Mouse (Mus musculus) hindbrain, embryonic 12.5 days (tissue): ENCODE data around the gene Asb6. TPM values are rescaled to one million over a fixed set of nuclear protein-coding genes. Genes with fewer than 3 reads are reported as not detected.
A peak's percentile ranks its signal among the peaks of the same experiment; 100 is the strongest.

Experiments used
- ATAC-seq: fragments of 200-750 bp; cut with Nextera tagmentation; 2 replicates; pipeline ENCODE4 v1.8.0; 2017; ENCODE audit warnings: moderate TSS enrichment; ENCODE audit not compliant: low FRiP score
- H3K27ac ChIP-seq: fragments of 300-500 bp; sonication (generic); 2 replicates; pipeline ENCODE4 v1.5.1; 2016; ENCODE audit warnings: mild to moderate bottlenecking
- H3K27me3 ChIP-seq: fragments of 300-500 bp; sonication (generic); 2 replicates; pipeline ENCODE4 v1.6.1; 2016; ENCODE audit warnings: mild to moderate bottlenecking
- H3K36me3 ChIP-seq: fragments of 300-500 bp; sonication (generic); 2 replicates; pipeline ENCODE4 v1.6.1; 2016; ENCODE audit warnings: mild to moderate bottlenecking
- H3K4me1 ChIP-seq: fragments of 300-500 bp; sonication (generic); 2 replicates; pipeline ENCODE4 v1.6.1; 2016
- H3K4me2 ChIP-seq: fragments of 300-500 bp; sonication (generic); replicated peaks from 2 replicates; pipeline ENCODE4 v1.6.1; 2016; ENCODE audit warnings: mild to moderate bottlenecking
- H3K4me3 ChIP-seq: fragments of 300-500 bp; sonication (generic); 2 replicates; pipeline ENCODE4 v1.5.1; 2016; ENCODE audit warnings: mild to moderate bottlenecking
- H3K9ac ChIP-seq: fragments of 300-500 bp; sonication (generic); 2 replicates; pipeline ENCODE4 v1.6.1; 2016; ENCODE audit warnings: mild to moderate bottlenecking, moderate library complexity
- H3K9me3 ChIP-seq: fragments of 300-500 bp; sonication (generic); replicated peaks from 2 replicates; pipeline ENCODE4 v1.6.1; 2016; ENCODE audit warnings: mild to moderate bottlenecking
- WGBS: fragments of 180-500 bp; shearing (Covaris S2); methylation state at CpG from one replicate; pipeline ENCODE4 v1.1.7; 2016; 5-methylcytosine and 5-hydroxymethylcytosine counted together
- polyA plus RNA-seq: library from polyadenylated mRNA; unstranded; fragments of >200 nt; fragmentation: Nextera tagmentation; extraction: Ambion mirVana; gene quantifications from 2 replicates; pipeline ENCODE4 v1.2.1, GENCODE M21; 2016

Gene Asb6
- polyA plus RNA-seq, 1 experiment from 2014 or later = 40.6 TPM

DNA sequence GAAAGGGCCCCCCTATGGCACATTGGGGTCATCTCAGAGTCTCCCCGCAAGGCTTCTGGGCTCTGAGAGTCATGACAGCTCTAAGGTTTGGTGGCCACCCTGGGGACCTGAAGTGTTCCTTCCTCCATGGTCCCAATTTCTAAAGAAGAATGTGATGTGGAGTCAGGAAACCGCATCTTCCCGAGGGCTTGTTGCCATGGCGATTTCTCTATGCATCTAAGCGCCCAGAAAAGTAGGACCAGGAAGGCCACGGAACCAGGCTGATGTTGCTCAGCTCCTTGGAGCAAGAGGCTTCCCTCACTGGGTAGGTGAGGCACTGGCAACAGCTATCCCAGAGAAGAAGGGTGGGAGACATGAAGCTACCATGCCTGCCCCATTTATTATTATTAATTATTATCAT is 26.9 kb upstream of the Asb6 start:
- no peak overlapping the region for H3K4me3 ChIP-seq
- no peak overlapping the region for H3K27ac ChIP-seq
- no peaks in the 10 kb centered on the region for H3K36me3 ChIP-seq
- no peak overlapping the region for H3K4me2 ChIP-seq
- 55% methylated on average over 6 of the region's 6 CpGs for WGBS
- H3K27me3 ChIP-seq = 0 out of 2 replicates have a peak, but pooled peaks cover 4% of the 10 kb centered on the region
- H3K4me1 ChIP-seq = peaks cover 29% of the 10 kb centered on the region
- H3K9ac ChIP-seq = no peak overlapping the region
- no peaks in the 10 kb centered on the region for H3K9me3 ChIP-seq
- no peak for ATAC-seq

GRCm38 (mm10) chr2:30852771-30853313 is 22.7 kb upstream of the Asb6 start:
- Histone ChIP-seq H3K27me3 (0 out of 2 replicates have a peak, but pooled peaks cover 4% of the 10 kb centered on the region), H3K4me2 (no peak overlapping the region), H3K4me1 (peaks cover 39% of the 10 kb centered on the region), H3K27ac (no peak overlapping the region), H3K9ac (no peak overlapping the region), H3K9me3 (no peaks in the 10 kb centered on the region), H3K36me3 (no peaks in the 10 kb centered on the region), H3K4me3 (no peak overlapping the region)
- 39% methylated on average over 20 of the region's 20 CpGs for WGBS
- no peak for ATAC-seq

- WGBS = 55% methylated on average over 6 of the region's 6 CpGs
Observed at GRCm38 (mm10) chr2:30850581-30850980, 20.4 kb upstream of the Asb6 start.

DNA sequence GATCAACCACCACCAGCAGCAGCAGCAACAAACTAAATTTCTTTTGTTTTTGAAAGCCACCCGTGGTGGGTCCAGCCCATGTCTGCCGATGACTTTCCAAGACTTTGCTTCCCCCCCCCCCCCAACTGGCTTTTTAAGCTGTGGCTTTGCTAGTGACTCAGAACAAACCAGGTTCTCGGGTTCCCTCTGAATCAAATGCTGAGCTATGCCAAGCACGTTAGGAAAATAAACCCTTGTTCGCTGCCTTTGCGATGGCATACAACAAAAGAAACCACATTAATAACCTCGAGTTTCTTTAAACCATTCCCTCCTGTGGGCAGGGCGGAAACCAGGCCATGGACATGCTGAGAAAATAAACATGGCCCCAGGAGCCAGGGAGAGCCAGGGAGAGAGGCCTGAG is 18.1 kb upstream of the Asb6 start:
- Histone ChIP-seq H3K4me2 (no peak overlapping the region), H3K9me3 (no peaks in the 10 kb centered on the region), H3K36me3 (no peaks in the 10 kb centered on the region), H3K4me3 (no peak overlapping the region), H3K27ac (no peak overlapping the region), H3K4me1 (peaks cover 44% of the 10 kb centered on the region), H3K9ac (no peak overlapping the region), H3K27me3 (peaks cover 40% of the 10 kb centered on the region)
- WGBS = 50% methylated on average over 8 of the region's 8 CpGs
- no peak for ATAC-seq

More at GRCm38 (mm10) chr2:30850581-30850980, 20.4 kb upstream of the Asb6 start:
- Histone ChIP-seq H3K36me3 (no peaks in the 10 kb centered on the region), H3K9me3 (no peaks in the 10 kb centered on the region), H3K4me1 (peaks cover 50% of the 10 kb centered on the region), H3K4me3 (no peak overlapping the region), H3K9ac (no peak overlapping the region), H3K27ac (no peak overlapping the region), H3K27me3 (peaks cover 21% of the 10 kb centered on the region), H3K4me2 (no peak overlapping the region)
- no peak for ATAC-seq

DNA sequence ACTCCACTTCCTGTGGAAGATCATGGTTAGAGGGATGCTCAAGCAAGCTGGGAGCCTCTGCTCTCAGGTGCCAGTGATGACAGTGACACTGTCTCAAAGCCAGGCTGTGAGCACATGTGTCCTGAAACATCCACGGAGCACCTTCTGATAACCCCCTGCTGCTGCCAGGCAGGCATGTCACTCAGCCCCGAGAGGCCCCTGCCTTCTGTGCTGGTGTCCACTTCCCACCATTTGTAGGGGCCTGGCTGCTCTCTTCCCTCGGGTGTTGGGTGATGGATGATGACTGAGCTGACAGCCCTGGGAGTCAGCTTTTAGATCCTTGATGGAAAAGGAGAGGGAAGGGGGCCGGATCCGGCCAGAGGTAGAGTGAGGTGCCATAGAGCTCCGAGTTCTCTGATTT is 16.6 kb upstream of the Asb6 start:
- peak overlapping the region; percentile 2 for H3K4me3 ChIP-seq
- no peaks in the 10 kb centered on the region for H3K9me3 ChIP-seq
- H3K9ac ChIP-seq = no peak overlapping the region
- no peak overlapping the region for H3K27ac ChIP-seq
- H3K4me2 ChIP-seq = peak overlapping the region; percentile 88
- ATAC-seq = no peak
- WGBS = 19% methylated on average over 6 of the region's 6 CpGs
- H3K4me1 ChIP-seq = peaks cover 30% of the 10 kb centered on the region
- H3K27me3 ChIP-seq = peaks cover 40% of the 10 kb centered on the region
- no peaks in the 10 kb centered on the region for H3K36me3 ChIP-seq

GRCm38 (mm10) chr2:30846236-30846635 is 16.1 kb upstream of the Asb6 start:
- 72% methylated on average over 8 of the region's 8 CpGs for WGBS
- no peak for ATAC-seq
- Histone ChIP-seq H3K27me3 (peaks cover 40% of the 10 kb centered on the region), H3K4me3 (peak overlapping the region; percentile 63), H3K9me3 (no peaks in the 10 kb centered on the region), H3K27ac (peak overlapping the region; percentile 23; the same call in 1 of the 2 replicates), H3K4me1 (peaks cover 25% of the 10 kb centered on the region), H3K9ac (peak overlapping the region; percentile 74; the same call in 1 of the 2 replicates), H3K36me3 (no peaks in the 10 kb centered on the region), H3K4me2 (peak overlapping the region; percentile 88)

GRCm38 (mm10) chr2:30845152-30846070 is 15.3 kb upstream of the Asb6 start:
- Histone ChIP-seq H3K9ac (peak overlapping the region; percentile 74), H3K9me3 (no peaks in the 10 kb centered on the region), H3K4me1 (peaks cover 18% of the 10 kb centered on the region), H3K27me3 (peaks cover 40% of the 10 kb centered on the region), H3K4me3 (peak overlapping the region; percentile 63), H3K4me2 (peak overlapping the region; percentile 88), H3K36me3 (no peaks in the 10 kb centered on the region), H3K27ac (peak overlapping the region; percentile 23; the same call in 1 of the 2 replicates)
- WGBS = 1% methylated on average over 66 of the region's 80 CpGs
- no peak for ATAC-seq

DNA sequence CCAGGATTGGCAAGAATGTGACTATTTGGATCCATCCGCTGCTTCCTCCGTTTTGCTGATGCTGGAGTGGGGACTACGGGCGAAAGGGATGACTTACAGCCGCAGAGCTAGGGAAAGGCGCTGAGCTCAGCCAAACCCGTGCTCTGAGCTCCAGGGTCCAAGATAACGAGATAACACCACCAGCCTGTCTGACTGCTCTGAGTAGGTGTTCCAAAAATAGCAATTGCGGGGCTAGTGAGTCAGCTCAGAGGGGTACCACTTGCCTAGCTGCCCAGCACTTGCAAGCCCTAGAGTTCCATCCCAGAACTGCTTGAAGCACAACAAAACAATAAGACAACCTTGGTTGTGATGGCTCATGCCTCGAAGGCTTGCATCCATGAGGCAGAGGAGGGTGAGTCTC is 12.5 kb upstream of the Asb6 start:
- Histone ChIP-seq H3K4me2 (no peak overlapping the region), H3K36me3 (no peaks in the 10 kb centered on the region), H3K9me3 (no peaks in the 10 kb centered on the region), H3K4me1 (peaks cover 18% of the 10 kb centered on the region), H3K27me3 (peaks cover 45% of the 10 kb centered on the region), H3K27ac (no peak overlapping the region), H3K9ac (no peak overlapping the region), H3K4me3 (no peak overlapping the region)
- 56% methylated on average over 10 of the region's 10 CpGs for WGBS
- ATAC-seq = no peak

GRCm38 (mm10) chr2:30836238-30836990 is 6.3 kb upstream of the Asb6 start:
- Histone ChIP-seq H3K27me3 (peaks cover 5% of the 10 kb centered on the region), H3K4me3 (no peak overlapping the region), H3K9me3 (no peaks in the 10 kb centered on the region), H3K9ac (no peak overlapping the region), H3K4me1 (peaks cover 20% of the 10 kb centered on the region), H3K4me2 (0 out of 2 replicates have a peak overlapping the region, but pooled peaks have one; percentile 19), H3K27ac (no peak overlapping the region; the same call in 1 of the 2 replicates), H3K36me3 (no peaks in the 10 kb centered on the region)
- no peak for ATAC-seq
- 15% methylated on average over 19 of the region's 21 CpGs for WGBS

- Histone ChIP-seq H3K27me3 (peaks cover 5% of the 10 kb centered on the region), H3K4me3 (no peak within 1 kb of the TSS), H3K36me3 (no peaks in the 10 kb centered on the region), H3K9me3 (no peaks in the 10 kb centered on the region), H3K9ac (no peak within 1 kb of the TSS), H3K4me1 (peaks cover 20% of the 10 kb centered on the region), H3K4me2 (no peak within 1 kb of the TSS), H3K27ac (peak within 1 kb of the TSS; percentile 66)
- WGBS = 57% methylated on average over 9 of the region's 10 CpGs
- no peak for ATAC-seq
Observed at GRCm38 (mm10) chr2:30834373-30835022, 4.4 kb upstream of the Asb6 start, which contains the start of gene Prrx2. Prrx2 (plus strand) TSS chr2:30834972.

- no peak overlapping the region for H3K4me3 ChIP-seq
- 41% methylated on average over 5 of the region's 5 CpGs for WGBS
- no peak overlapping the region for H3K4me2 ChIP-seq
- ATAC-seq = no peak
- H3K4me1 ChIP-seq = peaks cover 20% of the 10 kb centered on the region
- H3K36me3 ChIP-seq = no peaks in the 10 kb centered on the region
- H3K9ac ChIP-seq = no peak overlapping the region
- peaks cover 5% of the 10 kb centered on the region for H3K27me3 ChIP-seq
- H3K27ac ChIP-seq = peak overlapping the region; percentile 66
- no peaks in the 10 kb centered on the region for H3K9me3 ChIP-seq
Observed at GRCm38 (mm10) chr2:30833644-30834043, 3.5 kb upstream of the Asb6 start.
